Mouse (Mus musculus): Measurements from ENCODE around the gene Aurkb. TPM values are rescaled to one million over a fixed set of nuclear protein-coding genes. Genes with fewer than 3 reads are reported as not detected.

Aurkb gene
- polyA plus RNA-seq, 1 experiment from 2014 or later = 116 TPM

Other genes starting within 250 kb of the Aurkb start
- 35.5 and 40.0 TPM in 2 replicates for gene Ndel1, start 173.8 kb upstream of the Aurkb start, polyA plus RNA-seq (2015; fragmentation: Nextera tagmentation; extraction: Ambion mirVana)
- 0.08 and 0.09 TPM in 2 replicates for gene Rnf222, start 157.1 kb upstream of the Aurkb start, polyA plus RNA-seq (2015; fragmentation: Nextera tagmentation; extraction: Ambion mirVana)
- gene Rpl26, start 144.1 kb upstream of the Aurkb start, polyA plus RNA-seq (2015; fragmentation: Nextera tagmentation; extraction: Ambion mirVana) = 881 and 895 TPM in 2 replicates
- not detected in 2 replicates for gene Odf4, start 118.6 kb upstream of the Aurkb start, polyA plus RNA-seq (2015; fragmentation: Nextera tagmentation; extraction: Ambion mirVana)
- gene Arhgef15, start 88.2 kb upstream of the Aurkb start, polyA plus RNA-seq (2015; fragmentation: Nextera tagmentation; extraction: Ambion mirVana) = 1.4 and 1.5 TPM in 2 replicates
- 0.47 and 0.57 TPM in 2 replicates for gene Slc25a35, start 77.5 kb upstream of the Aurkb start, polyA plus RNA-seq (2015; fragmentation: Nextera tagmentation; extraction: Ambion mirVana)
- 52.4 and 53.5 TPM in 2 replicates for gene Rangrf, start 70.5 kb upstream of the Aurkb start, polyA plus RNA-seq (2015; fragmentation: Nextera tagmentation; extraction: Ambion mirVana)
- 32.4 and 33.2 TPM in 2 replicates for gene Pfas, start 37.2 kb upstream of the Aurkb start, polyA plus RNA-seq (2015; fragmentation: Nextera tagmentation; extraction: Ambion mirVana)
- 16.9 and 20.3 TPM in 2 replicates for gene Ctc1, start 29.7 kb upstream of the Aurkb start, polyA plus RNA-seq (2015; fragmentation: Nextera tagmentation; extraction: Ambion mirVana)
- 3.5 TPM in 2 replicates for gene Borcs6, start 14.1 kb downstream of the Aurkb start, polyA plus RNA-seq (2015; fragmentation: Nextera tagmentation; extraction: Ambion mirVana)
- 30.8 and 31.7 TPM in 2 replicates for gene Tmem107, start 25.2 kb downstream of the Aurkb start, polyA plus RNA-seq (2015; fragmentation: Nextera tagmentation; extraction: Ambion mirVana)
- 12.5 and 15.9 TPM in 2 replicates for gene Vamp2, start 42.8 kb downstream of the Aurkb start, polyA plus RNA-seq (2015; fragmentation: Nextera tagmentation; extraction: Ambion mirVana)
- gene Per1, start 49.6 kb downstream of the Aurkb start, polyA plus RNA-seq (2015; fragmentation: Nextera tagmentation; extraction: Ambion mirVana) = 1.9 TPM in 2 replicates
- gene Hes7, start 74.8 kb downstream of the Aurkb start, polyA plus RNA-seq (2015; fragmentation: Nextera tagmentation; extraction: Ambion mirVana) = 0.17 and 0.18 TPM in 2 replicates
- gene 9130213A22Rik, start 76.9 kb downstream of the Aurkb start, polyA plus RNA-seq (2015; fragmentation: Nextera tagmentation; extraction: Ambion mirVana) = 0.09 TPM in 1 of 2 replicates, not detected in the other
- gene Aloxe3, start 80.2 kb downstream of the Aurkb start, polyA plus RNA-seq (2015; fragmentation: Nextera tagmentation; extraction: Ambion mirVana) = 0.06 TPM in 1 of 2 replicates, not detected in the other
- not detected in 2 replicates for gene Alox12b, start 111.3 kb downstream of the Aurkb start, polyA plus RNA-seq (2015; fragmentation: Nextera tagmentation; extraction: Ambion mirVana)
- gene Alox8, start 152.2 kb downstream of the Aurkb start, polyA plus RNA-seq (2015; fragmentation: Nextera tagmentation; extraction: Ambion mirVana) = 0.20 TPM in 1 of 2 replicates, not detected in the other
- not detected in 2 replicates for gene Gucy2e, start 191.4 kb downstream of the Aurkb start, polyA plus RNA-seq (2015; fragmentation: Nextera tagmentation; extraction: Ambion mirVana)

All from liver, embryonic 13.5 days (tissue).